Mouse (Mus musculus) forebrain, embryonic 14.5 days (tissue): ENCODE results near the gene Srek1ip1. TPM values are rescaled to one million over a fixed set of nuclear protein-coding genes. Genes with fewer than 3 reads are reported as not detected.

Experiments used
- ATAC-seq: fragments of 200-750 bp; cut with Nextera tagmentation; 2 replicates; pipeline ENCODE4 v1.8.0; 2017; ENCODE audit warnings: mild to moderate bottlenecking, moderate library complexity
- DNase-seq: peaks from one replicate; pipeline ENCODE4 v3.0.0-alpha.2; 2015; ENCODE audit warnings: low spot score
- H3K27ac ChIP-seq: fragments of 300-500 bp; sonication (generic); 2 replicates; pipeline ENCODE4 v1.5.1; 2014; ENCODE audit warnings: low read depth, mild to moderate bottlenecking, control low read depth, low read length, moderate library complexity
- H3K27me3 ChIP-seq: fragments of 300-500 bp; sonication (generic); replicated peaks from 2 replicates; pipeline ENCODE4 v1.6.1; 2014; ENCODE audit warnings: low read length, control low read depth, mixed read lengths; ENCODE audit not compliant: control insufficient read depth, insufficient read depth
- H3K36me3 ChIP-seq: fragments of 300-500 bp; sonication (generic); 2 replicates; pipeline ENCODE4 v1.6.1; 2014; ENCODE audit warnings: low read length, control low read depth; ENCODE audit not compliant: control insufficient read depth, insufficient read depth
- H3K4me1 ChIP-seq: fragments of 300-500 bp; sonication (generic); 2 replicates; pipeline ENCODE4 v1.6.1; 2014; ENCODE audit warnings: antibody characterized with exemption, low read length, control low read depth; ENCODE audit not compliant: control insufficient read depth, insufficient read depth
- H3K4me2 ChIP-seq: fragments of 300-500 bp; sonication (generic); 2 replicates; pipeline ENCODE4 v1.6.1; 2014; ENCODE audit warnings: mild to moderate bottlenecking, control low read depth, low read length
- H3K4me3 ChIP-seq: fragments of 300-500 bp; sonication (generic); 2 replicates; pipeline ENCODE4 v1.5.1; 2014; ENCODE audit warnings: low read depth, low read length, control low read depth
- H3K9ac ChIP-seq: fragments of 300-500 bp; sonication (generic); 2 replicates; pipeline ENCODE4 v1.6.1; 2014; ENCODE audit warnings: mild to moderate bottlenecking, low read length, control low read depth, moderate library complexity
- H3K9me3 ChIP-seq: fragments of 300-500 bp; sonication (generic); replicated peaks from 2 replicates; pipeline ENCODE4 v1.6.1; 2016; ENCODE audit warnings: low read length, control low read depth, mixed read lengths; ENCODE audit not compliant: control insufficient read depth
- WGBS: fragments of 180-500 bp; shearing (Covaris S2); extraction: QIAGEN DNeasy Blood & Tissue Kit; methylation state at CpG from one replicate; pipeline ENCODE4 v1.1.7; 2014; 5-methylcytosine and 5-hydroxymethylcytosine counted together
- polyA plus RNA-seq: library from polyadenylated mRNA; unstranded; fragments of >200 nt; fragmentation: Nextera tagmentation; extraction: Ambion mirVana; gene quantifications from 2 replicates; pipeline ENCODE4 v1.2.1, GENCODE M21; 2014

Gene Srek1ip1
- polyA plus RNA-seq, 1 experiment from 2014 or later = 20.4 TPM

DNA sequence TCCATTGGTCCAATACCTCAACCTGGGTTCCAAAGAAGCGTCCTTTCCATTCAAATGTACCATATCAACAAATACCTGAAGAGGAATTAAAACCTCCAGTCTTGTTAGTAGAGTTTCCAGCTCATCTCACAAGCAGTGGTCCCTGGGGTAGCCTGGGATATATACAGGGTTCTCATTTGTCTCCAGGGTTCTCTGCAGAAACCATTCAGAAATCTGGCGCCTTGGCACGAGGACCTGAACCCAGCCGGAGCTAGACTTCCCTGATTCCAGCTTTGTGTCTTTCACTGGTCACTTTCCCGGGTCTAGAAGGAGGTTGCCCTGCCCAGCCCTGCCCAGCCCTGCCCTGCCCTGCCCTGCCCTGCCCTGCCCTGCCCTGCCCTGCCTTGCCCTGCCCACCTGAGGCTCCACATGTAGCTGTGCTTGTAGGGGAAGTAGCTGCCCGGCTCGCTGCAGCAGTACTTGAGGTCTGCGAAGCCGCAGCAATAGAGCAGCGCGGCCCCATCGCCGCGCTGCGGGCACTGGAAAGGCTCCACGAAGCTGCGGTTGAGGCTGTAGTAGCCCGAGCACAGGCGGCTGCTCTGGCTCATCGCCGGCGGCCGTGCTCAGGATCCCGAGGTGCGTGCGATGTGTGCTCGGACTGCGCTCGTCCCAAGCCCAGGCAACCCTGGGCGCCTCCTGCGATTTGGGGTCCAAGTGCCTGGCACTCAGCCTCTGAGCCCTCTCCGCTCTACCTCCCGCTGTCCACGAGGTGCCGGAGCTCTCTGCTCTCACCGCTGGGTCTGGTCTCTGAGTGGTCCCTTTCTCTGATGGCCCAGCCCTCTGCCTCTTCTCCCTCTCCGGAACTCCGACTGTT lies 71.1 kb downstream of the Srek1ip1 start, which contains the start of gene Shisal2b:
TSS of gene Shisal2b (minus strand) at position 767 of the 853 bp plus-strand sequence.
- Histone ChIP-seq H3K4me2 (peak within 1 kb of the TSS; percentile 94), H3K9me3 (no peaks in the 10 kb centered on the region), H3K4me1 (no peaks in the 10 kb centered on the region), H3K9ac (peak within 1 kb of the TSS; percentile 69), H3K4me3 (peak within 1 kb of the TSS; percentile 44), H3K36me3 (no peaks in the 10 kb centered on the region), H3K27me3 (no peaks in the 10 kb centered on the region), H3K27ac (no peak within 1 kb of the TSS)
- ATAC-seq (peak; percentile 91), DNase-seq (peak; percentile 71)
- WGBS = 4% methylated on average over 31 of the region's 38 CpGs

DNA sequence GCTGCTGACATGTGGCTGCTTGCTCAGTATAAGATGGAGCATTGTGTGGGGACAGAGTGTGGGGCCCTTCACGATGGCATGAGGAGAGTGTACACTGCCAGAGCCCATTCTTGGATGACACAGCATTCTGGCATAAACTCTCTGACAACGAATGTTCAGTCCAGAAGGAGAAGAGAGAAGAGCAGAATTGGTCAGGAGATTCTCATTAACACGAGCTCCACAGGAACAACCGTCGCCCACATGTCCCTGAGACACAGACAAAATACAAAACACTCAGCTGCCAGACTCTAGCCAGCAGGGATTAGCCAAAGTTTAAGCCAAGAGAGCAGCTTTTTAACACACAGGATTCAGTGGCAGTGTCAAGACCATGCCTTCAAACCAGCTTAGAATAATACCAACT lies 74.4 kb downstream of the Srek1ip1 start:
- Histone ChIP-seq H3K4me3 (no peak overlapping the region), H3K4me2 (no peak overlapping the region), H3K9me3 (no peaks in the 10 kb centered on the region), H3K36me3 (no peaks in the 10 kb centered on the region), H3K27me3 (no peaks in the 10 kb centered on the region), H3K27ac (no peak overlapping the region), H3K9ac (no peak overlapping the region), H3K4me1 (no peaks in the 10 kb centered on the region)
- WGBS = 85% methylated on average over 5 of the region's 5 CpGs
- ATAC-seq (no peak), DNase-seq (no peak)

DNA sequence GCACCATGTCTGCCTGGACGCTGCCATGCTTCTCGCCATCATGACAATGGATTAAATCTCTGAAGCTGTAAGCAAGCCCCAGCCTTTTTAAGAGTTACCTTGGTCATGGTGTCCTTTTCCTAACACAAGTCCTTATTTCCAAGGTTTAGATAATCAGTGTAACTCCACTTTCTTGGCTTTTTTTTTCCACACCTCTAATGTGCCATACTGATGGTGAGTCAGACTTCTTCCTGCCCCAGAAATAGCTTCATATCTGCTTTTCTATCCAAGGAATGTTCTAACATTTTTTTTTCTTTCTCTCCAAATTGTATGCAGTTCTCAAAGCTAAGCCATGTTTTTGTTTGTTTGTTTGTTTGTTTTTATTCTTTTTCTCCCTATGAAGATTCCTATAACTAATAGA lies 77.6 kb downstream of the Srek1ip1 start:
- 83% methylated on average over 2 of the region's 2 CpGs for WGBS

DNA sequence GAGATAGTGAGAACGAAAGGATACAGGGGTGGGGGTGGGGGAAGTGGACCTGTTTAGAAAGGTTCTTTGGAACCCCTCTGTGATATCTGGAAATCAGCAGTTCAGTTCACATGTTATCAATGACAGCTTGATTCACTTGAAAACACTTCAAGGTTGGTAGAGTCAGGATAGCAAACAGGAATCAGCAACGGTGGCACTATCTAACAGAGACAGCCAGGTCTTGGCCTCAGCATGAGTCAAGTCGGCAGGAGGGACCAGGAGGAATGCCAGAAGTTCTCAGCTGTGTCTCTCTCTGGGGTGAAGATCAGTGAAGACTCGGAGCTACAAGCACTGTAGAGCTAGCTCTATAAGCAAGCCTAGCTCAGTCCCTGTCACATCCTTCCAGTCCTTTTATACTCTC lies 86.2 kb downstream of the Srek1ip1 start:
- no peaks in the 10 kb centered on the region for H3K9me3 ChIP-seq
- H3K4me1 ChIP-seq = no peaks in the 10 kb centered on the region
- 86% methylated on average over 4 of the region's 4 CpGs for WGBS
- H3K4me3 ChIP-seq = no peak overlapping the region
- no peak overlapping the region for H3K27ac ChIP-seq
- ATAC-seq (no peak), DNase-seq (no peak)
- H3K27me3 ChIP-seq = no peaks in the 10 kb centered on the region
- H3K36me3 ChIP-seq = no peaks in the 10 kb centered on the region
- no peak overlapping the region for H3K4me2 ChIP-seq
- no peak overlapping the region for H3K9ac ChIP-seq

More for the DNA sequence above, 77.6 kb downstream of the Srek1ip1 start:
- Histone ChIP-seq H3K27me3 (no peaks in the 10 kb centered on the region), H3K4me1 (no peaks in the 10 kb centered on the region), H3K9me3 (no peaks in the 10 kb centered on the region), H3K9ac (no peak overlapping the region), H3K4me2 (no peak overlapping the region), H3K36me3 (no peaks in the 10 kb centered on the region), H3K27ac (no peak overlapping the region), H3K4me3 (no peak overlapping the region)
- DNase-seq = no peak
- no peak for ATAC-seq

DNA sequence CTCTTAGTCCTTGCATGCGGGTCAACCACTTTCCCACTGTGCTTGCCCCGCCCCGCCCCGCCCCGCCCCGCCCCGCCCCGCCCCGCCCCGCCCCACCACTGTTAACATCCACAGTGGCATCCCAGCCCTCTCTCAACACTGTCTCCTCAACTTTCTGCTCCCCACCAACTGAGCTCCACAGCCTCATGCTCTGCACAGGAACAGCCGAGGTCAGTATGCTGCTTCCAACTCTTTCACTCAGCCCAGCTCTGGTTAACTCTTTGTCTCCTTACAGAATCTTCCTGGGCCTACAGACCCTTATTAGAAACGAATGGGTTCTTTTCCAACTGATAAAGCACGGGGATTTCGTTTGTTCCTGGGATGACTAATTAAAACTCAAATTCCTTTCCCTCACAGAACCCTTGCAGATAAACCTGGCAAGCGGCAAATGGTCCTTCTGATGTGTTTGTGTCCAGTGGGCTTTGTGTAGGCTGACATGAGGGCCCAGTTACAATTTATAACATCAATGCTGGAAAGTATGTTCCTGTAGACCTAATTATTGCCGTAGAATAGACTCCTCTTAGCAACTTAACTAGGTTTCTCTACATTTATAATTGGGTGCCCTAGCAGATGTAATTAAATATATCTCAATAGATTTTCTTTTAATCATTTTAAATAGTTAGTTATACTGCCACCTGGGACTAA lies 91.4 kb downstream of the Srek1ip1 start:
- DNase-seq = peak; percentile 31
- WGBS = 10% methylated on average over 15 of the region's 16 CpGs
- no peaks in the 10 kb centered on the region for H3K4me1 ChIP-seq
- no peaks in the 10 kb centered on the region for H3K9me3 ChIP-seq
- no peak overlapping the region for H3K27ac ChIP-seq
- peak; percentile 77; the same call in 1 of the 2 replicates for ATAC-seq
- H3K36me3 ChIP-seq = no peaks in the 10 kb centered on the region
- H3K9ac ChIP-seq = no peak overlapping the region
- H3K4me3 ChIP-seq = no peak overlapping the region
- no peak overlapping the region for H3K4me2 ChIP-seq
- no peaks in the 10 kb centered on the region for H3K27me3 ChIP-seq

DNA sequence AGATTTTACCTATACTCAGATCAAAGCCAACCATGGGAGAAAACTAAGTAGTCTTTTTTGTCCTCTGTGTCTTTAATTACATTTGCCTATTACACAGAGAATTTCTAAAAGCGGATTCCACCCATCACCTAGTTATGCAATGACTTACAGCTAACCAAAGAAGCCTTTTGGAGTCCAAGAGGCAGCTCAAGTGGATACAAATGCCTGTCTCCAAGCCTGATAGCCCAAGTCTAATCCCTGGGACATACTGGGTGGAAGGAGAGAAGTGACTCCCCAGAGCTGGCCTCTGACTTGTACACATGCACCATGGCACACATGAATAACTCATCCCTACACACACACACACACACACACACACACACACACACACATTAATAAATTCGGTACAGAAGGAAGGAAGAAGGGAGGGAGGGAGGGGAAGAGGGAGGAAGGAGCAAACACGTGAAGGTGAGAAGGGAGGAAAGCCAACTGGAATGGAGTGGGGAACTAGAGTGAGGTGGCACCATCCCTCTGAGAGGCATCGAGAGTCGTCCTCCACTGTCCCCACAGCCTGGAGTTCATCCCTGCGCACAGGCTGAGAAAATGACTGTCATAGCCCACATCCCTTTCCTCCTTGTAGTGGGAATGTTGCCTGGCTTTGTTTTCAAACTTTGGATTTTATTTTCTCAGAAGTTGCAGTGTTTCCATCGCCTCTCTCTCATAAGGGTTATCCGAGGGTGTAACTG lies 94.2 kb downstream of the Srek1ip1 start:
- WGBS = 81% methylated on average over 8 of the region's 8 CpGs
- DNase-seq (no peak), ATAC-seq (no peak)
- Histone ChIP-seq H3K36me3 (no peaks in the 10 kb centered on the region), H3K4me2 (no peak overlapping the region), H3K9ac (no peak overlapping the region), H3K27me3 (no peaks in the 10 kb centered on the region), H3K9me3 (no peaks in the 10 kb centered on the region), H3K4me1 (no peaks in the 10 kb centered on the region), H3K27ac (no peak overlapping the region), H3K4me3 (no peak overlapping the region)

Other genes with a start within 250 kb of the Srek1ip1 start
- 21.5 and 25.5 TPM in 2 replicates for gene Cwc27, start 24.7 kb downstream of the Srek1ip1 start, polyA plus RNA-seq
- gene Shisal2b, start 71.4 kb downstream of the Srek1ip1 start, polyA plus RNA-seq = 0.52 and 0.62 TPM in 2 replicates